Mouse (Mus musculus): ENCODE measurements around the gene Il5. TPM values are rescaled to one million over a fixed set of nuclear protein-coding genes. Genes with fewer than 3 reads are reported as not detected.

Il5 gene
- polyA plus RNA-seq, 1 experiment from 2014 or later = not detected

Small RNAs within 50 kb of the gene (microRNA-seq; reads per million reads assigned to microRNA genes)
- gene Mir7671 = not detected

Other genes with a start within 250 kb of the Il5 start
- not detected in 2 replicates for gene Gm9945, start 240.6 kb upstream of the Il5 start, polyA plus RNA-seq (2016; fragmentation: Nextera tagmentation; extraction: Ambion mirVana)
- gene Sowaha, start 240.5 kb upstream of the Il5 start, polyA plus RNA-seq (2016; fragmentation: Nextera tagmentation; extraction: Ambion mirVana) = 0.22 and 0.46 TPM in 2 replicates
- 21.4 and 25.2 TPM in 2 replicates for gene Sept8, start 201.5 kb upstream of the Il5 start, polyA plus RNA-seq (2016; fragmentation: Nextera tagmentation; extraction: Ambion mirVana)
- gene Kif3a, start 153.4 kb upstream of the Il5 start, polyA plus RNA-seq (2016; fragmentation: Nextera tagmentation; extraction: Ambion mirVana) = 145 and 157 TPM in 2 replicates
- 2.3 and 3.4 TPM in 2 replicates for gene Il4, start 102.1 kb upstream of the Il5 start, polyA plus RNA-seq (2016; fragmentation: Nextera tagmentation; extraction: Ambion mirVana)
- not detected in 2 replicates for gene Il13, start 86.1 kb upstream of the Il5 start, polyA plus RNA-seq (2016; fragmentation: Nextera tagmentation; extraction: Ambion mirVana)
- 15.4 and 18.2 TPM in 2 replicates for gene Rad50, start 13.5 kb upstream of the Il5 start, polyA plus RNA-seq (2016; fragmentation: Nextera tagmentation; extraction: Ambion mirVana)
- gene Irf1, start 49.2 kb downstream of the Il5 start, polyA plus RNA-seq (2016; fragmentation: Nextera tagmentation; extraction: Ambion mirVana) = 3.3 and 4.5 TPM in 2 replicates
- not detected in 2 replicates for gene Gm17334, start 52.4 kb downstream of the Il5 start, polyA plus RNA-seq (2016; fragmentation: Nextera tagmentation; extraction: Ambion mirVana)
- gene Gm12216, start 138.5 kb downstream of the Il5 start, polyA plus RNA-seq (2016; fragmentation: Nextera tagmentation; extraction: Ambion mirVana) = 0.19 TPM in 1 of 2 replicates, not detected in the other
- gene Slc22a5, start 170.9 kb downstream of the Il5 start, polyA plus RNA-seq (2016; fragmentation: Nextera tagmentation; extraction: Ambion mirVana) = 7.4 and 7.6 TPM in 2 replicates